Mouse (Mus musculus): ENCODE measurements around the gene Papss1. TPM values are rescaled to one million over a fixed set of nuclear protein-coding genes. Genes with fewer than 3 reads are reported as not detected.

The Papss1 gene
- polyA plus RNA-seq, 1 experiment, result 56.2 TPM

DNA sequence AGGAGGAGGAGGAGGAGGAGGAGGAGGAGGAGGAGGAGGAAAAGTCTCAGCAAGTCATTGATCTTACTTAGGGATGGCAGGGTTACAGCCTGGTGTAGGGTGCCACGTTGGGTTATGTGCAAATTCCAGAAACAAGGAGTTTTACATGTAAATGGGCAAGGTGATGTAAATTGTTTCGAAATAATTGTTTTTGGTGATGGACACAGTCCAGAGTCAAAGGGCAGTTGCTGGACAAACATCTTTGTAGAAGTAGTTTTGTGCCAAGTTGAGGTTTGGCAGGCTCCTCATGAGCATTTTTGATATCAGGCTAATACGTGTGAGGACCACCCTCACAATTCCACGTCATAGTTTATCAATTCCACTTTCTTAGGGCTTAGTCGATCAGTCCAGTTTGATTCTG, 80.6 kb downstream of the Papss1 start:
- H3K4me3 ChIP-seq (ENCODE audit: insufficient read depth, low read depth, low read length), result no peak overlapping the region
- no peaks in the 10 kb centered on the region for H3K4me1 ChIP-seq (ENCODE audit: control insufficient read depth, insufficient read depth, low read length)
- H3K27me3 ChIP-seq (replicated peaks; ENCODE audit: control insufficient read depth, insufficient read depth, low read length), result no peaks in the 10 kb centered on the region
- no peak for DNase-seq
- WGBS, result 80% methylated on average over 5 of the region's 5 CpGs
- TF ChIP-seq POLR2A (IDR thresholded peaks at IDR 0.05; ENCODE audit: low read depth, low read length) (no peak), CTCF (conservative IDR thresholded peaks at IDR 0.05; ENCODE audit: insufficient read depth, insufficient read length, low read depth, low read length) (no peak)
- no peak overlapping the region for H3K27ac ChIP-seq (ENCODE audit: insufficient read depth, low read depth, low read length)
- peaks cover 4% of the 10 kb centered on the region for H3K36me3 ChIP-seq (ENCODE audit: control insufficient read depth, insufficient read depth, low read length)

DNA sequence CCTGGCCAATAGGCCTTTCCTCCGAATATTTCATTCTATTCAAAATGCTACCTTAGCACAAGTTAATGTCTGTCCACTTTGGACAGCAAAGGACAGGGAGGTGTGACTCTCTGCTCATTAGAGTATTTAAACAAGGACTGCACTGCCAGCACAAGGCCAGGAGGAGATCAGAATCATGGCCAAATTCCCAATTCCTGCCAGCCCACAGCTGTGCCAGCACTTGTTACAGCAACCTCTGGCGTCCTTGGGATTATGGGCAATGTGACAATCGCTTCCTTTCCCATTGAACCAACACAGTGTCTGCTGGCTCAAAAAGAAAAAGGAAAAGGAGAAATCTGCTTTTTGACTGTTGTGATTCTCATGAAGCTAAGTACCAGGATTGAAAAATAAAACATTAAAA, 89.8 kb downstream of the Papss1 start:
- Histone ChIP-seq H3K27me3 (replicated peaks; ENCODE audit: control insufficient read depth, insufficient read depth, low read length) (no peaks in the 10 kb centered on the region), H3K4me3 (ENCODE audit: insufficient read depth, low read depth, low read length) (no peak overlapping the region), H3K36me3 (ENCODE audit: control insufficient read depth, insufficient read depth, low read length) (no peaks in the 10 kb centered on the region), H3K27ac (ENCODE audit: insufficient read depth, low read depth, low read length) (no peak overlapping the region), H3K4me1 (ENCODE audit: control insufficient read depth, insufficient read depth, low read length) (no peaks in the 10 kb centered on the region)
- WGBS, result 83% methylated on average over 3 of the region's 3 CpGs
- no peak for DNase-seq
- TF ChIP-seq CTCF (conservative IDR thresholded peaks at IDR 0.05; ENCODE audit: insufficient read depth, insufficient read length, low read depth, low read length) (no peak; the same call in 1 of the 2 replicates), POLR2A (IDR thresholded peaks at IDR 0.05; ENCODE audit: low read depth, low read length) (no peak)

DNA sequence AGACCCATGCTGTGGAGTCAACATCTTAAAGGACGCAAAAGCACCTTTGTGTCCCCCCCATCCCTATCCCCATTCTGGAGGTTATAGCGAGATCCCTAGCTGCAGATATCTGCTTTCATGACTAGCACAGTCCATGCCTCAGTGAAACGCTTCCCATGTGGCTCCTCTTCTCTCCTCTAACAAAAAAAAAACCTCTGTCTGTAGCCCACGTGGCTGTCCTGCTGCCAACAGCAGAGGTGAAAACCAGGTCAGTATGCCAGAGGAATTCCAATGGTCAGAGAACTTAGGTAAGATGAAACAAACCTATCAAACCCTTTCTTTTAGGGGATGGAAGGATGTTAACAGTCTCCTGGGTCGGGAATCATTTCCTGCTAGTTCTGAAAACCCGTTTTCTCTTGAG, 91.5 kb downstream of the Papss1 start:
- no peaks in the 10 kb centered on the region for H3K27me3 ChIP-seq (replicated peaks; ENCODE audit: control insufficient read depth, insufficient read depth, low read length)
- H3K27ac ChIP-seq (ENCODE audit: insufficient read depth, low read depth, low read length), result no peak overlapping the region
- H3K4me1 ChIP-seq (ENCODE audit: control insufficient read depth, insufficient read depth, low read length), result no peaks in the 10 kb centered on the region
- TF ChIP-seq POLR2A (IDR thresholded peaks at IDR 0.05; ENCODE audit: low read depth, low read length) (no peak), CTCF (conservative IDR thresholded peaks at IDR 0.05; ENCODE audit: insufficient read depth, insufficient read length, low read depth, low read length) (no peak)
- no peaks in the 10 kb centered on the region for H3K36me3 ChIP-seq (ENCODE audit: control insufficient read depth, insufficient read depth, low read length)
- no peak for DNase-seq
- no peak overlapping the region for H3K4me3 ChIP-seq (ENCODE audit: insufficient read depth, low read depth, low read length)
- WGBS, result 57% methylated on average over 6 of the region's 6 CpGs

DNA sequence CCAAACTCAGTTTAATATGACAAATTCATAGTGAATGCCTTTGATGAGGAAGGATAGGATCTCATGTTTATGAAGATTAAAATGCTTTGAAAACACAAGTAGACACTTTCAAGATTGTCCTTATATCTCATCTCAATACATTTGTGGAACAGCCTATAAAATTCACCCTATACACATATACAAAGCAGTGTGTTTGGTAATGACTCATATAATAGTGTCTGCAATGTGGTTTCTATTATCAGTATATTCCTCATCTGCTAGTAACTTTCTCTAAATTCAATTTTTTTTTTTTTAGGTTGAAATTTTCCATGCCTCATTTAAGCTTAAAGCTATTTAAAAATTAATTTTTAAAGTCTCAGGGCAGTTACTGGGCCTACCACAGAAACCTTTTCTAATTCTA, 95.6 kb downstream of the Papss1 start:
- no peak for DNase-seq
- H3K36me3 ChIP-seq (ENCODE audit: control insufficient read depth, insufficient read depth, low read length), result no peaks in the 10 kb centered on the region
- H3K4me1 ChIP-seq (ENCODE audit: control insufficient read depth, insufficient read depth, low read length), result no peaks in the 10 kb centered on the region
- no peak overlapping the region for H3K27ac ChIP-seq (ENCODE audit: insufficient read depth, low read depth, low read length)
- H3K4me3 ChIP-seq (ENCODE audit: insufficient read depth, low read depth, low read length), result no peak overlapping the region
- H3K27me3 ChIP-seq (replicated peaks; ENCODE audit: control insufficient read depth, insufficient read depth, low read length), result no peaks in the 10 kb centered on the region
- TF ChIP-seq POLR2A (IDR thresholded peaks at IDR 0.05; ENCODE audit: low read depth, low read length) (no peak), CTCF (conservative IDR thresholded peaks at IDR 0.05; ENCODE audit: insufficient read depth, insufficient read length, low read depth, low read length) (no peak)

DNA sequence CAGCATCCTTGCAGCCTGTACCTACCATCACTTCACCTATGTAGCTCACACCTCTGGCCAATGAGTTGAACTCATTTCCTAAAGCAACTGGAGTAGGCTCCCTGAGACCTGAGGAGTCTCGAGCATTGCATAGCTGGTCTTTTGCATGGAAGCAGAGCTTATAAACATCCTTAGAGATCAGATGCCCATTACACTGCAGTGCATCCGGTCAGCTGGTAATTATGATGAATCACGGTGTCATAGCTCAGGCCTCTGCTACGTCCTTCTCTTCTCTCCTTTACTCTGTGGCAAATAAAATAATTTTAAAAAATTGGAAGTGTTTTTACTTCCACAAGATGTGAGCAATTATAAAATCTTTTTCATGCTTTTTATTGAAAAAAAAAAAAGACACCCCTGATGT, 96.1 kb downstream of the Papss1 start:
- no peak for DNase-seq
- TF ChIP-seq CTCF (conservative IDR thresholded peaks at IDR 0.05; ENCODE audit: insufficient read depth, insufficient read length, low read depth, low read length) (no peak), POLR2A (IDR thresholded peaks at IDR 0.05; ENCODE audit: low read depth, low read length) (no peak)
- Histone ChIP-seq H3K36me3 (ENCODE audit: control insufficient read depth, insufficient read depth, low read length) (no peaks in the 10 kb centered on the region), H3K27me3 (replicated peaks; ENCODE audit: control insufficient read depth, insufficient read depth, low read length) (no peaks in the 10 kb centered on the region), H3K4me3 (ENCODE audit: insufficient read depth, low read depth, low read length) (no peak overlapping the region), H3K27ac (ENCODE audit: insufficient read depth, low read depth, low read length) (no peak overlapping the region), H3K4me1 (ENCODE audit: control insufficient read depth, insufficient read depth, low read length) (no peaks in the 10 kb centered on the region)
- 86% methylated on average over 4 of the region's 4 CpGs for WGBS

DNA sequence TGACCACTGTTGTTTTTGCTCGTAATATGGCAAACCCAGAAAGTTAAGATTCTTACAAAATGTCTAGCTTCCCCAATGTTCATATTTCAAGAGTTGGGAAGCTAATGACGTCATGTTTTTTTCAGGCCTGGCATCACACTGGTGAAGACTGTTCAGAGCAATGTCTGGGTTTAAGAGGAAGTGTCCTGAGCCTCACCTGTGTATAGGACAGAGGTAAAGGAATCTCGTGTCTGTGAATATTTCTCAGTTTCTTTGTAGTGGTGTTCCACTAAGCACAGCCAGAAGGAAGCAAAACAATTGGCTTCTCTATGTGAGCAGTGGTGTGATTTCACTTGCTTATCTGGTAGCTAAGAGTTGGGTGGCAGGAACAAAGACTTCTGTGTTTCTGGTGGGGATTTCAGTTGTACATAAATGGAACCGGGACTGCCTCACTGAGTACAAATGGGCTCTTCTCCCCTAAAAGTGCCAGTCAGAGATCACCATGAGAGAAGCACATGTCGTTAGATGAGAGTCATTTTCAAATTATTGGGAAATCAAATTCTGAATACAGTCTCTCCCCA, 98.1 kb downstream of the Papss1 start:
- DNase-seq, result no peak
- Histone ChIP-seq H3K4me1 (ENCODE audit: control insufficient read depth, insufficient read depth, low read length) (no peaks in the 10 kb centered on the region), H3K36me3 (ENCODE audit: control insufficient read depth, insufficient read depth, low read length) (no peaks in the 10 kb centered on the region), H3K27me3 (replicated peaks; ENCODE audit: control insufficient read depth, insufficient read depth, low read length) (no peaks in the 10 kb centered on the region), H3K27ac (ENCODE audit: insufficient read depth, low read depth, low read length) (no peak overlapping the region), H3K4me3 (ENCODE audit: insufficient read depth, low read depth, low read length) (no peak overlapping the region)
- 86% methylated on average over 5 of the region's 5 CpGs for WGBS
- TF ChIP-seq POLR2A (IDR thresholded peaks at IDR 0.05; ENCODE audit: low read depth, low read length) (no peak), CTCF (conservative IDR thresholded peaks at IDR 0.05; ENCODE audit: insufficient read depth, insufficient read length, low read depth, low read length) (no peak)

DNA sequence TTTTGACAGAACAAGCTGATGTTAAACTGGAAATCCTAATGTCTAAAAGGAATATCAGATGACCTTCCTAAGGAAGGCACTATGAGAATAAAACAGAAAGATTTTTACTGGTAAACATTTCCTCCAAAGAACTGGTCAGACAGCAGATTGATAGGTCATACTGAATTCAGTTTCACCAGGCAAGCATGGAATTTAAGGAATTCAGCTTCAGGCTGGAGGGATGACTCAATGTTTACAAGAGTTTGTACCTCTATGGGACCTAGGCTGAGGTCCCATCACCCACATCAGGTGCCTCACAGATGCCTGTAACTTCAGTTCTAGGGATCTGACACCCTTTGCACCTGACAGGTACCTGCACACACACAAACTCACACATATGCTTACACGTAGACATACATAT, 105.3 kb downstream of the Papss1 start:
- H3K36me3 ChIP-seq (ENCODE audit: control insufficient read depth, insufficient read depth, low read length), result no peaks in the 10 kb centered on the region
- no peaks in the 10 kb centered on the region for H3K27me3 ChIP-seq (replicated peaks; ENCODE audit: control insufficient read depth, insufficient read depth, low read length)
- no peak for DNase-seq
- H3K4me1 ChIP-seq (ENCODE audit: control insufficient read depth, insufficient read depth, low read length), result no peaks in the 10 kb centered on the region
- no peak overlapping the region for H3K27ac ChIP-seq (ENCODE audit: insufficient read depth, low read depth, low read length)
- WGBS, result 82% methylated on average over 1 of the region's 1 CpGs
- no peak for TF ChIP-seq CTCF (conservative IDR thresholded peaks at IDR 0.05; ENCODE audit: insufficient read depth, insufficient read length, low read depth, low read length)
- no peak for TF ChIP-seq POLR2A (IDR thresholded peaks at IDR 0.05; ENCODE audit: low read depth, low read length)
- no peak overlapping the region for H3K4me3 ChIP-seq (ENCODE audit: insufficient read depth, low read depth, low read length)
